Mouse (Mus musculus): ENCODE results near the gene Nfatc2. TPM values are rescaled to one million over a fixed set of nuclear protein-coding genes. Genes with fewer than 3 reads are reported as not detected.

Nfatc2 gene
- polyA plus RNA-seq, 1 experiment, result 15.3 TPM

- H3K27ac ChIP-seq (ENCODE audit: insufficient read depth, low read length), result no peak overlapping the region
- H3K36me3 ChIP-seq (ENCODE audit: control insufficient read depth, insufficient read depth, low read length), result no peaks in the 10 kb centered on the region
- 82% methylated on average over 11 of the region's 11 CpGs for WGBS
- no peak for DNase-seq (ENCODE audit: low read depth in 1 of 2, low spot score in 2 of 2)
- TF ChIP-seq POLR2A (IDR thresholded peaks at IDR 0.05; ENCODE audit: low read depth, low read length), result no peak
- no peak for TF ChIP-seq CTCF (IDR thresholded peaks at IDR 0.05; ENCODE audit: extremely low read depth, insufficient read depth, insufficient read length, insufficient replicate concordance)
- no peaks in the 10 kb centered on the region for H3K27me3 ChIP-seq (ENCODE audit: control insufficient read depth, insufficient read depth, low read length)
- H3K4me1 ChIP-seq (ENCODE audit: control insufficient read depth, insufficient read depth, insufficient read length), result no peaks in the 10 kb centered on the region
- H3K4me3 ChIP-seq (ENCODE audit: extremely low read depth, insufficient read depth, insufficient read length), result no peak overlapping the region
Observed at GRCm38 (mm10) chr2:168621111-168621802, 19.8 kb upstream of the Nfatc2 start.

DNA sequence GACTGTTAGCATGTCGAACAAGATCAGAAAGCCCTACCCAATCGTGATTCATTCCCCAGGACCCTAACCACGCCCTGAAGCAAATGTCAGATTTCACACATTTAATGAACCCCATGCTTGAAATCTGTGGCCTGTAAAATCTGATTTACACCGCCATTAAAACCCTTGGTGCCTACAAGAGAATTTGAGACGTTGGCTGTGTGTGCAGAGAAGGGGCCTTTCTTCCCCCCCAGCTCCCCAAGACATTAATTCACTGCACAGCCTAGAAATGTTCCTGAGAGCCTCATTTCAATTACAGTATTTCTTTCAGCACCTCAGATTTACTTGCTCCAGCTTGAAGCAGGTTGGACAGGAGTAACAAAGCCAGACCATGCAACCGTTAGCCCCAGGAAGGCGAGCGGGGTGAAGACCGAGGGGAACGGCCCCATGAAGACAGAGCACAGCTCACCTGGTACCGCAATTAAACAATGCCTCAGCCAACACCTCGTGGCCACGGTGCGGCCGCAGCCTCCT, 16.8 kb upstream of the Nfatc2 start:
- 84% methylated on average over 15 of the region's 15 CpGs for WGBS

GRCm38 (mm10) chr2:168615160-168615559, 13.7 kb upstream of the Nfatc2 start:
- TF ChIP-seq CTCF (IDR thresholded peaks at IDR 0.05; ENCODE audit: extremely low read depth, insufficient read depth, insufficient read length, insufficient replicate concordance) (no peak), POLR2A (IDR thresholded peaks at IDR 0.05; ENCODE audit: low read depth, low read length) (no peak)
- DNase-seq (ENCODE audit: low read depth in 1 of 2, low spot score in 2 of 2), result no peak
- Histone ChIP-seq H3K4me1 (ENCODE audit: control insufficient read depth, insufficient read depth, insufficient read length) (no peaks in the 10 kb centered on the region), H3K27ac (ENCODE audit: insufficient read depth, low read length) (no peak overlapping the region), H3K27me3 (ENCODE audit: control insufficient read depth, insufficient read depth, low read length) (no peaks in the 10 kb centered on the region), H3K36me3 (ENCODE audit: control insufficient read depth, insufficient read depth, low read length) (no peaks in the 10 kb centered on the region), H3K4me3 (ENCODE audit: extremely low read depth, insufficient read depth, insufficient read length) (no peak overlapping the region)
- WGBS, result 63% methylated on average over 3 of the region's 3 CpGs

More for the DNA sequence above, 16.8 kb upstream of the Nfatc2 start:
- H3K27me3 ChIP-seq (ENCODE audit: control insufficient read depth, insufficient read depth, low read length), result no peaks in the 10 kb centered on the region
- H3K27ac ChIP-seq (ENCODE audit: insufficient read depth, low read length), result no peak overlapping the region
- H3K4me3 ChIP-seq (ENCODE audit: extremely low read depth, insufficient read depth, insufficient read length), result no peak overlapping the region
- no peaks in the 10 kb centered on the region for H3K4me1 ChIP-seq (ENCODE audit: control insufficient read depth, insufficient read depth, insufficient read length)
- DNase-seq (ENCODE audit: low read depth in 1 of 2, low spot score in 2 of 2), result no peak
- TF ChIP-seq POLR2A (IDR thresholded peaks at IDR 0.05; ENCODE audit: low read depth, low read length), result no peak
- no peak for TF ChIP-seq CTCF (IDR thresholded peaks at IDR 0.05; ENCODE audit: extremely low read depth, insufficient read depth, insufficient read length, insufficient replicate concordance)
- no peaks in the 10 kb centered on the region for H3K36me3 ChIP-seq (ENCODE audit: control insufficient read depth, insufficient read depth, low read length)

GRCm38 (mm10) chr2:168614170-168614872, 12.9 kb upstream of the Nfatc2 start:
- 93% methylated on average over 18 of the region's 18 CpGs for WGBS
- Histone ChIP-seq H3K36me3 (ENCODE audit: control insufficient read depth, insufficient read depth, low read length) (no peaks in the 10 kb centered on the region), H3K27me3 (ENCODE audit: control insufficient read depth, insufficient read depth, low read length) (no peaks in the 10 kb centered on the region), H3K4me1 (ENCODE audit: control insufficient read depth, insufficient read depth, insufficient read length) (no peaks in the 10 kb centered on the region), H3K27ac (ENCODE audit: insufficient read depth, low read length) (no peak overlapping the region), H3K4me3 (ENCODE audit: extremely low read depth, insufficient read depth, insufficient read length) (no peak overlapping the region)
- no peak for DNase-seq (ENCODE audit: low read depth in 1 of 2, low spot score in 2 of 2)
- TF ChIP-seq CTCF (IDR thresholded peaks at IDR 0.05; ENCODE audit: extremely low read depth, insufficient read depth, insufficient read length, insufficient replicate concordance), result no peak
- TF ChIP-seq POLR2A (IDR thresholded peaks at IDR 0.05; ENCODE audit: low read depth, low read length), result no peak

GRCm38 (mm10) chr2:168613092-168613880, 11.8 kb upstream of the Nfatc2 start:
- TF ChIP-seq POLR2A (IDR thresholded peaks at IDR 0.05; ENCODE audit: low read depth, low read length) (no peak), CTCF (IDR thresholded peaks at IDR 0.05; ENCODE audit: extremely low read depth, insufficient read depth, insufficient read length, insufficient replicate concordance) (no peak)
- DNase-seq (ENCODE audit: low read depth in 1 of 2, low spot score in 2 of 2), result no peak
- H3K27ac ChIP-seq (ENCODE audit: insufficient read depth, low read length), result no peak overlapping the region
- no peaks in the 10 kb centered on the region for H3K4me1 ChIP-seq (ENCODE audit: control insufficient read depth, insufficient read depth, insufficient read length)
- no peaks in the 10 kb centered on the region for H3K27me3 ChIP-seq (ENCODE audit: control insufficient read depth, insufficient read depth, low read length)
- no peak overlapping the region for H3K4me3 ChIP-seq (ENCODE audit: extremely low read depth, insufficient read depth, insufficient read length)
- WGBS, result 75% methylated on average over 13 of the region's 13 CpGs
- no peaks in the 10 kb centered on the region for H3K36me3 ChIP-seq (ENCODE audit: control insufficient read depth, insufficient read depth, low read length)

- no peaks in the 10 kb centered on the region for H3K27me3 ChIP-seq (ENCODE audit: control insufficient read depth, insufficient read depth, low read length)
- no peak for DNase-seq (ENCODE audit: low read depth in 1 of 2, low spot score in 2 of 2)
- WGBS, result 84% methylated on average over 3 of the region's 3 CpGs
- no peak for TF ChIP-seq CTCF (IDR thresholded peaks at IDR 0.05; ENCODE audit: extremely low read depth, insufficient read depth, insufficient read length, insufficient replicate concordance)
- no peaks in the 10 kb centered on the region for H3K36me3 ChIP-seq (ENCODE audit: control insufficient read depth, insufficient read depth, low read length)
- H3K4me1 ChIP-seq (ENCODE audit: control insufficient read depth, insufficient read depth, insufficient read length), result no peaks in the 10 kb centered on the region
- H3K27ac ChIP-seq (ENCODE audit: insufficient read depth, low read length), result no peak overlapping the region
- no peak overlapping the region for H3K4me3 ChIP-seq (ENCODE audit: extremely low read depth, insufficient read depth, insufficient read length)
Observed at GRCm38 (mm10) chr2:168610941-168611340, 9.5 kb upstream of the Nfatc2 start.

All from spleen, adult 2 months (tissue).